Mouse (Mus musculus) MEL-GATA-1-ER (cell line): ENCODE results near the gene Mrpl43.
"Not testable (repeated sequence)": the region's sequence is repeated elsewhere in the genome, so short reads cannot be mapped to it uniquely, and the experiment has no call there.

Source experiments
- DNase-seq: peaks from one replicate; pipeline ENCODE4 v3.0.0-alpha.2; 2012; ENCODE audit warnings: low read depth; ENCODE audit errors: extremely low read depth

The Mrpl43 gene

DNA sequence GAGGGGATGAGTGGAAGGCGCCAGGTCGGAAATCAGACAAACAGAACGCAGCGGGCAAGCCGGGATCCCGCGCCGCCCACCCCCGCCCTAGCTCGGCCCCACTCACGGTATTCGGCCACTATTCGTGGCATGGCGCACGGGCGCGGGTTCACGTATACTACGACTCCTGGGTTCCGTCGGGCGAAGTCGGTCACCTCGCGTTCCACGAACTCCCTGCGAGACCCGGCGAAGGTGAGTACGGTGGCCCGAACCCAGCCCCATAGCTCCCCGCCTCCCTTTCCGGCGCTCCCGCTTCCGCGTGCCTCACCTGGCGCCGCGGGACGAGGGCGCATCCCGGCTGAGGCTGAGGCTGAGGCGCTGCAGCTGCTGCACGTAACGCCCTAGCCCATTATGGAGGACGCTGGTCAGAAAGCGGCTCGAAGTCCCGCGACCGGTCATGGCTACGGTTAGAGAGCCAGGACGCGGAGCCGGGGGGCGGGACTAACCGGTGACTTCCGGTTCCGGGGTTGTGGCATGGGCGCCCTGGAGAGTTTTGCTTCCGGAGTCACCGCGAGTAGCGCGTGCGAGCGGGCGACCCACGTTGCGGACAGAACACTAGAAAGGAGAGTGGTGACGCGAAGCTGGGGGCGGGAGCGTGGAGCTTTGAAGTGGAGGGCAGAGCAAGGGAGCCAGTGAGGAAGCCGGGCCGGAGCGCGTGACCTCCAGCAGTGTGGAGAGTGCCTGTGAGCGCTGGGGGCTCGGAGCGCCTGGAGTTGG is at the start of gene Mrpl43:
TSS of gene Mrpl43 (minus strand) at position 486 of the 756 bp plus-strand sequence.
- peak; percentile 84 for DNase-seq

DNA sequence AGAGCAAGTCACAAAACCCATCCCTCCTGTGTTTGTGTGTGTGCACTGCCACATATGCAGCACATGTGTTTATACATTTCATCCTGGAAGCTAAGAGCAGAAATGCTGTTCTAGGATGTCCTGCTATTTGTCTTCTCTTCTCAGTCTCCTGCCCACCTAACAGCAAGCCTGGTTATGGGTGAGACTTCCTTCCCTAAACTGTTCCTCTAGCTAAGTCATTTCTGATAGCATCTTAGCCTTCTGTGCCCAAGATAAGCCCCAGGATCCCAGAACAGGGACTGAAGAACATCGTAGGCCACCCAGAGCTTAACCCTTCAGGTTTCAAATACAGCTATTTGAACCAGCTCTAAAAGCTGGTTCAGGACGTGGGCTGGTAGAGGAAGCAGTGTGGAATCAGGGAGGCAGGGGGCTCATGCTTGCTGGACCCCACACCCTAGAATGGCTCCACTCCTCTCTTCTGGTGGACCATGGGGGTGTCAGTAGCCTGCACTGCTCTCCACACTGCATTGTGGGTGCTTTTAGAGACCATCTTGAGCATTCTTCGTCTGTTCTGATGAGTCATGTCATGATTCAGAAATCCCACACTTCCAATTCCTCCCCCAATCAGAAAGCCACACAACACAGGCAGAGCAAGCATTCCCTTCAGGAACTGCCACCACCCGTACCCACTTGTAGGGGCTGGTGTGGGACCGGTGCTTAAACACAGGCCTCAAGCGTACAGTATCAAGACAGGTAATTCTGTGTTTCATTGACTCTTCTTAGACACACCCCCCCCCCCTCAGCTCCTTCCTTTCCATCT is 48.8 kb upstream of the Mrpl43 start:
- DNase-seq = no peak

DNA sequence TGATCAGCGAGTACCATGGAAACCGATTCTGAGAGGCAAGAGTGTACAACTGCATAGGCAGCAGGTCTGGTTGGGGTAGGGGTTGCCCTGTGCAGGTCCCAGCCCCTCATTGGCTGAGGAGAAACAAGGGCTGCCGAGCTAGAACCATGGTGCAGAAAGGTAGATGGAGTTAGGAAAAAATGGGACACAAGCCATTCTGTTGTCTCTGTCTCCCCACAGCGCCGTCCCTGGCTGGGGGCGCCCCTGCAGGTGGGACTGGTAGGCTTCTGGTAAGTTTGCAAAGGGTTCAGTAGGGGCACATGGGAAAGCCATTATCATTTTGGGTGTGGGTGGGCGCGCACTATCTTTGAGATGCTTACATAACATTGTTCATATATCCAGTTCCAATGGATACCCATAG is 47.2 kb upstream of the Mrpl43 start:
- DNase-seq = no peak

DNA sequence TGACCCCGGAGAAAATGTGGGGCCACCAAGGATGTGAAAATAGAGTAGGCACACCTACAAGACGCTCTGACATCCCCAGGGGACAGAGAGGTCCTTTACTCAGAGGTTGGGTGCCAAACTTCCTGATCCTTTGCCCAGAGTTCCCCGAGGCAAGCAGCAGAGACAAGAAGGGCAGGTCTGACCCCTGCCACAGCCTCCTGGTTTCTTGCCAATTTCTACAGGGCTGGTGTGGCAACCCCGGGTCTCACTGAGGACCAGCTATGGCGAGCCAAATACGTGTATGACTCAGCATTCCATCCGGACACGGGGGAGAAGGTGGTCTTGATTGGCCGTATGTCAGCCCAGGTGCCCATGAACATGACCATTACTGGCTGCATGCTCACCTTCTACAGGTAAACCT is 43.3 kb upstream of the Mrpl43 start:
- no peak for DNase-seq

DNA sequence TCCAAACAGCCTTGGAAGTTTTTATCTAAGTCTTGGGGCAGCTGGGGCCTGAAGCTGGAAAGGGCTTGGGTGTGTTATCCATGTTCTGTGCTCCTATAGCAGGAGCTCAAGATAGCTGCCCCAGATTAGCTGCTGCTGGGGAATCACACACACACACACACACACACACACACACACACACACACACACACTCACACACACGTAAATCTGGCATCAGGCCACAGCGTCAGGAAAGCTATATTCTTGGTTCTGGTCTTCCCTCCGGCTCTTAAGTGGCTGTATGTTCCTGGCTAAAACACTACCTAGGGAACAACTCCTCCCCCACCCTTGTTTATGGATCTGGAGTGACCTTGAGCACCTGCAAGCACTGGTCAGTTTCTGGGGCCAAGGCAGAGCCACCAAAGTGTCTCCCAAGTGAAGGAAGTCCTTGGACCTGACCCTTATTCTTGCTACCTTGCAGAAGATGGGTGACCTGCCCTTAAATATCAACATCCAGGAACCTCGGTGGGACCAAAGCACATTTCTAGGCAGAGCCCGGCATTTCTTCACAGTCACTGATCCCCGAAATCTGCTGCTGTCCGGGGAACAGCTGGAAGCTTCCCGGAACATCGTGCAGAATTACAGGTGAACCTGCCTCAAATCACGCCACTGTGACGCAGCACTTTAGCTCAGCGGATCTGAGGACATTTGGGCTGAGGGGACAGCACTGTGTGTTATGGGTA is 42.6 kb upstream of the Mrpl43 start:
- no peak for DNase-seq

DNA sequence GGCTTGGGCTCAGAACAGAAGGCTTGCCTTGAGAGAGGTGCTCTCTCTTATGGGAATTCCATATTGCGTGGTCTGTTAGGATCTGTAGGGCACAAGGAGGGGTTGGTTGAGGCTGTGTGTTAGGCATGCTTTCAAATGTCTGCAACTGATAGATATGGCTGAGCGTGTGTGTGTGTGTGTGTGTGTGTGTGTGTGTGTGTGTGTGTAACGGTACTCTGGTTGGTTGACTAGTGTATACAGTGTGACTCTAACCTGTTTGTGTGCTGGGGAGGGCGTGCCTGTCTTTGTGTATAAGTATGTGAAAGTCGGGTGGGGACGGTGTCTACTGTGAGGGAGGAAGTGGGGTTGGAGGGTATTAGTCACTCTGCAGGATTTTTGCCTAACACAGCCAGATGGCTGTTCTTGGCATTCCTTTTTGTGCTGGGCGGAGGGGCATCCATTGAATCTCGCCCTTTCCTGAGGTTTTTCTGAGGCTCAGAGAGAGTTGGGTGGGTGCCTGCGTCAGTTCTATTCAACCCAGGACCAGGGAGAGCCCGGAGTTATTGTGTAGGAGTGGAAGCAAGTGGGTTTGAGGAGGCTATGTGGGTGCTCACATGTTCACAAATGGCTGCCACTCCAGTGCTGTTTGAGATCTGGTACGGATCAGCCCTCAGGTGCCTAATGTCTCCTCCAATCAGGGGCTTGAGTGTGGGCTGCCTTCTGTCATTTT is 41.8 kb upstream of the Mrpl43 start:
- DNase-seq = peak; percentile 78

DNA sequence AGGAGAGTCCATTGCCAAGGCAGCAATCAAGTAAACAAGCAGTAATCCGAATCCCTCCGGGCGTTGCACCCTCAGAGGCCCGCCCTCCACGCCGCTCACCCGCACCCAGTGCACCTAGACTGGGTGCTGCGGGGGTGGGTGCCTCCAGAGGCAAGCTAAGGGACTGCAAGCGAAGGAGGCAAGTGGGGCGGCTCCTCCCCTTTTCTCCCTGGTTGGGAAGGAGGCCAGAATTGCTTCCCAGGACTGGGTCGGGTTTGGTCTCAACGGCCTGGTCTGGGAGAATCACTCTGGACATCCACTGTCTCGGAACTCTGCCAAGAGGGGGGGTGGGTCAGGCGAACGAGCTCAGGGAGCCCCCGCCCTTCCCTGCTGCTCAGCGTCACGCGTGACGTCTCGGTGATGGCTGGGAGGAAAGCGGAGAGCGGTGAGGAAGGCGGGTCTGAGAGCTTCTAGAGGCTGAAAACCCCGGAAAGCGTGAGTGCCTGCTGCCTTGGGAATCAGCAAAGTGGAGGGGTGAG is 41.2 kb upstream of the Mrpl43 start, which contains the start of gene Sfxn3:
TSS of gene Sfxn3 (plus strand) at position 87 of the 518 bp plus-strand sequence.
- peak; percentile 77 for DNase-seq

DNA sequence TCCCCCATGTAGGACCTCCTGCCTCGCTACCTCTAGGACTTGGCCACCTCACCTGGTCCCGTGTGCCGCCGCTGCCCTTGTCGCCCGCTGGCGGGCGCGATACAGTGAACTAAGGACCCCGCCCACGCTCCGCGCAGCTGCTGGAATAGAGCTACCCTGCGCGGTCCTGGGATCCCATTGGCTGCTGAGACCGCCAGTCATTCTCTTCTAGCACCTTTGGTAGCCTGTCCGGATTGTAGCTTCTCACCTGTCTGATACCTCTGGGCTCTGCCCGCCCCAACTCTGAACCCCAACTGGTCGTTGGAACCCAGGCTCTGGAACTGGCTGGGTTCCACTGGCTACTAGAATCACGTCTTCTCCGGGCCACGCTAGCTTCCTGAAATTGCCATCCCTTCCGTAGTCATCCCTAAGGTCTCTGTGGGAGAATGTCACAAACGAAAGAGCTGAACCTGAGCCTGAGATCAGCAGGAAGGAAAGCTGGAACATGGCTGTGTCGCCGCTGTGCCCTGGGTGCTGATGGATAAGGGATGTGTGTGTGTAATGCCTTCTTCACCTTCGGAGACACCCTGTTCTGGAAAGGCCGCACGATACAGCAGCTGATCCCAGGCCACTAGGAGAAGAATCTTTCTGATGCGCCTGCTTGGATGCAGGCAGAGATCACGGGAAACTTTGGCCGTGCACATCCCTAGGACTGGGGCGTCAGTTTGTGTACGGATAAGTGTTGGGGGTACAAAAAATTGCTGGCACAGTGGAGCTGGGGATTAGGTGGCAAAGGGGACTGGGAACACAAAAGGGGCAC is 40.5 kb upstream of the Mrpl43 start:
- DNase-seq = peak; percentile 79

DNA sequence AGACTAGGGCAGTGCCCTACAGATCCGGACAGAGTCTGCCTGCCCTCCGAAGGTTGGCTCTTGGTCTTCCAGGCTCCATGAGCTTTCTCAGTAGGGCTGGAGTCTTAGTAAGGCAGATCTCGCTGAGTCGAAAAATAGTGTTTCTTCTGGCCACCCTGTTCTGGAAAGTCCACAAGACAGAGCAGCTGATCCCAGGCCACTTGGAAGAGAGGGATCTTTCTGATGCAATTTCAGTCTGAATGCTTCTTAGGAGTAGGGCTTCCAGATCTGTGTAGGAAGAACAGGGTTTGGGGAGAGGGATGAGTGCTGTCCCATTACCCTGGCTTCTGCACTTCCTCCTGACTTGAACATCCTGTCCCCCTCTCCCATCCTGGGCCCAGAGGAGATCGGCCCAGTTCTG is 39.4 kb upstream of the Mrpl43 start, which contains the start of gene Pdzd7:
TSS of gene Pdzd7 (minus strand) at position 67 of the 400 bp plus-strand sequence.
- no peak for DNase-seq

DNA sequence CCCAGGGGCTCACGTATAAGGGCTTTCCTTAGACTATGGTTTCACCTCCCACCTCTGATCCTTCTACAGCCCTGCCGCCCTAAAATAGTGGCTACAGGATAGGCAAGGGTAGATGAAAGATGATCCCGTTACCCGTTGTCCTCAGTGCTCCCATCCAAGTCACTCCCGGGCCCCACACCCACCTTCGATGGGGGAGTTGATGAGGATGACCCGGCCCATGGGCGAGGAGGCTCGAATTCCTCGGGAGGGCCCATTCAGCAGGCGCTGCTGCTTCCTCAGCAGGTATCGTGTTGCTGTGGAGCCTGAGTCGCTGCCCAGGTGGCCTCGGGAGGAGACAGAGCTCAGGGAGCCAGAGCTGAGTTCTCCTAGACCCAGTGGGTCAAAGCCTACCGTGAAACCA is 39.0 kb upstream of the Mrpl43 start:
- no peak for DNase-seq

DNA sequence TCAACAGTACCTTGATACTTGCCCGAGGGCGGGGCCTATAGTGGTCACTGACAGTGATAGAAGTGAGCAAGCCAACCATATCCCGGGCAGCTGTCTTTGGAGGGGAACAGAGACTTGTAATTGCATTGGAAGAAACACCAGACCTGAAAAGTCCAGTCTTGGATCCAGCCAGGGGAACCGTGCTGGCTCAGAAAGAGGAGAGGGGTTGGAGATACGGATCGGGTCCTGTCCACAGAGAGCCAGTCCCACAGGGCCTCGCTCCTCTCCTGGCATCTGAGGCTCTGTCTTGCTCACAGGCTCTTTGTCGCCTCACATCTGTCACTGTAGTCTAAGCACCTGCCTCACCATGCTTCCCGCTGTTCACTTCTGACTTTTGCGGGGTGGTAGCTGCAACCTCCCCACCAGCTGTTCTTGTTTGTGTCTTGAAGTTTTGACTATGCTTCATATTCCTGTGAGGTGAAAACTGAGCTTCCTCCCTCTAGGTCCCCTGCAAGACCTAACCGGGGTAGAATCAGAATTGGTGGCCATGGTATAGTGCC is 38.2 kb upstream of the Mrpl43 start:
- no peak for DNase-seq

DNA sequence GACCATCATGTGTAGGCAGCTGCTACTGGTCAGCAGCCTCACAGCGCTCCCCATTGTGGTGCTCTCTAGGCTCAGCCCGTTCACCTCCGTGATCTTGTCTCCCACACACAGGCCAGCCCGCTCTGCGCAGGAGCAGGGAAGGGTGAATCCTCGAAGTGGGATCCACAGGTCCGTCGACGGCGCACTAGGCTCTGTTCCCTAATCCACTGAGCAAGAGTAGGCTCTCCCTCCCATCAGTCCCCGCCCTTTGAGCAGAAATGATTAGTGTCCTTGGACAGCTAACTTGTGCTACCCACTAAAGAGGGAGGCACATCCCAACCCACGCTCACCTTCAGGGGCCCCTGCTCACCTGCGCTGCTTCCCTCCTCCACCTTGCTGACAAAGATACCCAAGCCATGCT is 34.0 kb upstream of the Mrpl43 start:
- DNase-seq = no peak

DNA sequence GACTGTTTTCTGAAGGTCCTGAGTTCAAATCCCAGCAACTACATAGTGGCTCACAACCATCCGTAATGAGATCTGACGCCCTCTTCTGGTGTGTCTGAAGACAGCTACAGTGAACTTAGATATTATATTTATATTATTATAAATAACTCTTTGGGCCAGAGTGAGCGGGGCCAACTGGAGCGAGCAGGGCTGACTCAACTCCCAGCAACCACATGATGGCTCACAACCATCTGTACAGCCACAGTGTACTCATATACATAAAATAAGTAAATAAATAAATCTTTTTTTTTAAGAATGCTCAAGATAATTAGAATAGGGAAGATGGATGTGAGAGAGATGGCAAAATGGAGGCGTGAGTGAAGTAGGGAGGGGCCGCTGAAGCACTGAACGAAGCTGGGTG is 32.0 kb upstream of the Mrpl43 start:
- not testable (repeated sequence) for DNase-seq

DNA sequence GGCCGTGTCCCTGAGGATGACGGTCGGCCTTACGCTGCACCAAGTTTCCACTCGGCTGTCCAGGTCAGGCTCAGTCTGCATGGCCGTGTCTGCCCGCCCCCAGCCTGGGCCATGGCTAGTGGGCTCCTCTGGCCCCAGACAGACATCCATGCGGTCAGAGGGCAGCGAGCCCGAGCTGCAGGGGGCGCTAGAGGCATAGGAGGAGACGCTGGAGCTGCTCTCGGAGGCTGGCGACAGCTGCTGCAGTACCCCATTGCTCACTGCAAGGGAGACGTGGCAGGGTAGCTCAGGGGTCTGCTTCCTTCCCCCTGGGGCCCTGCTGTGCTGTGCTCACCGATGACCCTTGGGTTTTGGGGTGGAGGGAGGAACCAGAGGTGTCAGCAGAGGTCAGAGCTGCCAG is 30.6 kb upstream of the Mrpl43 start:
- no peak for DNase-seq

DNA sequence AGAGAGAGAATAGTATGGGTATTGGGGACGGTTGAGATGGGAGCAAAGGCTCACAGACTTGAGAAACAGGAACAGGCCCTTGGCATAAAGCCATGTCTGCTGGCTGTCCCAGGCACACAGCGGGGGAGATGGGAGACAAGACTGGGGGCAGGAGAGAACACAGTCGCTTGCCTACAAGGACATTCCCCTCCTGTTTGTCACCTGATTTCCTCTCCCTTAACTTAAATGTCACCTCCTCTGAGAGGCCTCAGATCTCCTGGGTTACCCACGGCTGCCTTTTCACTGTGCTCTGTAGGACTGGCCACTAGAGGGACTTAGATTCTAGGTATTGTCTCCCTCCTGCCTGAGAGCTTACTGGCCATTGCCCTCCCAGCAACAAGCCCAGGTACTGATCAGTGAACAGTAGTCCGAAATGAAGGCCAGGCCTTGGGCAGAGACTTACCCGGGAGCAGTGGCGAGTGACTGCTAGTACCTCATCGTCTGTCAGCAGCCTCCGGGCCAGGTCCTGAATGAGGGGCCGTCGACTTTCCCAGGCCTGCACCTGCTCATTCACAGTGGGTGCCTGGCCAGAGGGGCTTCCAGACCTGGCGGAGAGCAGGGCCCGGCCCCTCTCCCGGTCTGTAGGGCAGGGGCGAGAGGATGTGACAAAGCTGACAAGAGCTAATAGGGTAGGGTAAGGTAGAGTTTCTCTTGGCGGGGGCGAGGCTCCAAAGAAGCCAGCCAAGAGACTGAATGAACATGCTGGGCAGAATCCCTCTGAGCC is 26.5 kb upstream of the Mrpl43 start:
- DNase-seq = peak; percentile 86

DNA sequence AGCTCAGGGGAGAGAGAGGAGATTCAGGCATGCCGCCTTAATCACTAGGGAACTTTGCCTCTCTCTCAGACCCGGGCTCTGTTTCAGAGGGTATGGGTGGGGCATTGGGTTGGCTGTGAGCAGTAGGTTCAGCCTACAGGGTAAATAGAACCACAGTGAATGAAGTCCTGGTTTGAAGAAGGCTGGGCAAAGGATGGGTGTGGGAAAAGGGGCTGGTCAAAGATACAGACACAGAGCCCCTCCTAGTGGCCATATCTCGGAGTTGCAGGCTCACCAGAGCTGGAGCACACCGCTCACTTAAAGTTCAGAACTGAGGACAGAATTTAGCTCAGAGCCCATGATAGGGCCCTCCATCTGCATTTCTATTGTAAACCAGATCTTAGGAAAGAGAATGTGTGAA is 25.5 kb upstream of the Mrpl43 start:
- DNase-seq = peak; percentile 80

DNA sequence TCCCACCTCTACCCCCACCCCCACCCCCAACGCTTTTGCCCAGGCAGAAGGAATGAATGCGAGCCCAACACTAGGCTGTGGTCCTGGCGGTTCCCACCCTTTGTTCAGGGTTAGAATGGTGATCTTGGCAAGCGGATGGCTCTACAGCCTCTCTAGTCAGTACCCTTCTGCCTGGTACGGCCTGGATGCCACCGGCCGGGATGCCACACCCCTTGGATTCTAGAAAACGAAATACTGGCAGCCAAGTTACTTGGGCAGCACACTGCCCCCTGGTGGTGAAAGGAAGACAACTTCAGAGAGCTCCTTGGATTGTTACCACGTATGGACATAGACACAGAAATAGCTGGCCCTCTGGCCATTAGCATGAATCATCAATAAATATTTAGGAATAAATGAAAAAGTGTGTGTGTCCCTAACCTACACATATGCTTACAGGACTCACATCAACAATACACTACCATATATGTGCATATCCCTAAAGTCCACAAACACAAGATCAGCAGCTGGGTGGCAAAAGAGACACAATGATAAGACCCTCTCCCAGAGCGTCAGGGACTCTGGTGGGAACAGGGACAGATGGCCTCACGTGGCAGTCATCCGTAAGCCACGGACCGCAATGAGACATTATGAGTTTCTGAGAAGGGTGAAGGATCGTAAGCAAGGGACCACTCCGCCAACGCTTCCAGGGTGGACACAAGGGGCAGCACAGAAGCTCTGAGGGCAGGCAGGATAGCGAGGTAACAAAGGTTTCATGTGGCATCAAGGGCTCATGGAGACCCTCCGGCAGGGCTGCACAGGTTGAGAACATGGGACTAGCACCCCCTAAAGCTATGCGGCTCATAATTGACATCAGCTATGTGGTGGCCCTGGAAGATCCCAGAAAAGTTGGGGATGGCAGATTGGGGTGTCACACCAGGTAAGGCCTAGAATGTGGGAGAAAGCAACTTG is 24.8 kb upstream of the Mrpl43 start:
- DNase-seq = peak; percentile 82

DNA sequence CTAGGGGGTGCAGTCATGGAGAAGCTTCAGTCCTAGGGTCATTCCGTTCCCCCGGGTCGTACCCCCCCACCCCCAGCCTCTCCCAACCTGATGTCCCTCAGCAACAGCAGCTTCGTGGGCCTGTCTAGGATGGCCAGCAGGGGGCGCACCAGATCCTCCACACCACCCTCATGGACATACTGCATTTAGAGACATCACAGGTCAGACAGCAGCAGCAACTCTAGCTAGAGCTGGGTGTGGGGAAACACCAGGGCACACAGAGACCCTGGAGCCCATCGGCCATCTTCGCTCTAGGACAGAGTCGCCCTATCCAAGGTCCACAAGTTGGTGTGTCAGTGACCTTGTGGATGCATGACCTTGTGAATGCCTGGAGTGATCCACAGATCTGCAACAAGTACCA is 23.9 kb upstream of the Mrpl43 start:
- peak; percentile 71 for DNase-seq
